Mouse (Mus musculus) T-cell, adult 2 months (primary cell): Measurements from ENCODE around the gene Tmem239.
A peak's percentile ranks its signal among the peaks of the same experiment; 100 is the strongest.

Experiments
- DNase-seq: peaks from one replicate; pipeline ENCODE4 v3.0.0; 2022; ENCODE audit warnings: low spot score

Tmem239 gene

GRCm38 (mm10) chr2:130411558-130412495 lies 5.5 kb downstream of the Tmem239 start:
- peak; percentile 49 for DNase-seq

GRCm38 (mm10) chr2:130412775-130413174 lies 6.5 kb downstream of the Tmem239 start:
- DNase-seq, result no peak

- DNase-seq, result no peak
These were observed 8.0 kb downstream of the Tmem239 start for GRCm38 (mm10) chr2:130414094-130414856.

GRCm38 (mm10) chr2:130421781-130422620 lies 15.7 kb downstream of the Tmem239 start:
- no peak for DNase-seq

GRCm38 (mm10) chr2:130423397-130424125 lies 17.3 kb downstream of the Tmem239 start:
- peak; percentile 77 for DNase-seq

GRCm38 (mm10) chr2:130424126-130424853 lies 18.0 kb downstream of the Tmem239 start, which contains the start of the genes Vps16 and Pced1a:
Gene Vps16, plus strand, starts transcription at chr2:130424339.
Gene Pced1a, minus strand, starts transcription at chr2:130424701.
- peak; percentile 91 for DNase-seq

- no peak for DNase-seq
These were observed 18.8 kb downstream of the Tmem239 start for GRCm38 (mm10) chr2:130425112-130425511.

- DNase-seq, result no peak
These were observed 23.6 kb downstream of the Tmem239 start for GRCm38 (mm10) chr2:130429851-130430250.

GRCm38 (mm10) chr2:130430484-130430883 lies 24.2 kb downstream of the Tmem239 start:
- DNase-seq, result no peak

- DNase-seq, result no peak
These were observed 25.9 kb downstream of the Tmem239 start for GRCm38 (mm10) chr2:130432157-130432556.

GRCm38 (mm10) chr2:130433152-130433551 lies 26.9 kb downstream of the Tmem239 start:
- DNase-seq, result peak; percentile 34

GRCm38 (mm10) chr2:130436769-130437168 lies 30.5 kb downstream of the Tmem239 start:
- no peak for DNase-seq

- DNase-seq, result no peak
These were observed 32.6 kb downstream of the Tmem239 start for GRCm38 (mm10) chr2:130438861-130439260.

GRCm38 (mm10) chr2:130439840-130440480 lies 33.7 kb downstream of the Tmem239 start:
- no peak for DNase-seq

- no peak for DNase-seq
These were observed 35.9 kb downstream of the Tmem239 start for GRCm38 (mm10) chr2:130442162-130442561.

GRCm38 (mm10) chr2:130448449-130448848 lies 42.2 kb downstream of the Tmem239 start:
- DNase-seq, result no peak

- no peak for DNase-seq
These were observed 42.9 kb downstream of the Tmem239 start for GRCm38 (mm10) chr2:130449021-130449793.

- peak; percentile 87 for DNase-seq
These were observed 43.6 kb downstream of the Tmem239 start, which contains the start of gene Ptpra for GRCm38 (mm10) chr2:130449794-130450433. Gene Ptpra, plus strand, starts transcription at chr2:130450278.

GRCm38 (mm10) chr2:130450434-130450796 lies 44.1 kb downstream of the Tmem239 start:
- no peak for DNase-seq
